Mouse (Mus musculus) heart, embryonic 10.5 days (tissue): Measurements from ENCODE around the gene Fcer1g. TPM values are rescaled to one million over a fixed set of nuclear protein-coding genes. Genes with fewer than 3 reads are reported as not detected.

Source experiments
- DNase-seq: peaks from one replicate; pipeline ENCODE4 v3.0.0-alpha.2; 2017; ENCODE audit warnings: low spot score
- H3K27ac ChIP-seq: fragments of 300-500 bp; sonication (generic); 2 replicates; pipeline ENCODE4 v1.5.1; 2016; ENCODE audit warnings: mild to moderate bottlenecking
- H3K27me3 ChIP-seq: fragments of 300-500 bp; sonication (generic); 2 replicates; pipeline ENCODE4 v1.6.1; 2016; ENCODE audit warnings: mild to moderate bottlenecking; ENCODE audit not compliant: poor library complexity, insufficient read depth, severe bottlenecking
- H3K36me3 ChIP-seq: fragments of 300-500 bp; sonication (generic); 2 replicates; pipeline ENCODE4 v1.6.1; 2016; ENCODE audit warnings: mild to moderate bottlenecking, moderate library complexity
- H3K4me1 ChIP-seq: fragments of 300-500 bp; sonication (generic); 2 replicates; pipeline ENCODE4 v1.6.1; 2016; ENCODE audit warnings: mild to moderate bottlenecking
- H3K4me3 ChIP-seq: fragments of 300-500 bp; sonication (generic); 2 replicates; pipeline ENCODE4 v1.5.1; 2016; ENCODE audit warnings: mild to moderate bottlenecking, moderate library complexity
- H3K9me3 ChIP-seq: fragments of 300-500 bp; sonication (generic); 2 replicates; pipeline ENCODE4 v1.6.1; 2016; ENCODE audit warnings: mild to moderate bottlenecking, moderate library complexity
- WGBS: fragments of 180-500 bp; shearing (Covaris S2); methylation state at CpG from one replicate; pipeline ENCODE4 v1.1.7; 2016; 5-methylcytosine and 5-hydroxymethylcytosine counted together
- polyA plus RNA-seq: library from polyadenylated mRNA; unstranded; fragments of >200 nt; fragmentation: Nextera tagmentation; extraction: Ambion mirVana; gene quantifications from 2 replicates; pipeline ENCODE4 v1.2.1, GENCODE M21; 2016

Gene Fcer1g
- polyA plus RNA-seq, result 4.9 and 12.1 TPM in 2 replicates

DNA sequence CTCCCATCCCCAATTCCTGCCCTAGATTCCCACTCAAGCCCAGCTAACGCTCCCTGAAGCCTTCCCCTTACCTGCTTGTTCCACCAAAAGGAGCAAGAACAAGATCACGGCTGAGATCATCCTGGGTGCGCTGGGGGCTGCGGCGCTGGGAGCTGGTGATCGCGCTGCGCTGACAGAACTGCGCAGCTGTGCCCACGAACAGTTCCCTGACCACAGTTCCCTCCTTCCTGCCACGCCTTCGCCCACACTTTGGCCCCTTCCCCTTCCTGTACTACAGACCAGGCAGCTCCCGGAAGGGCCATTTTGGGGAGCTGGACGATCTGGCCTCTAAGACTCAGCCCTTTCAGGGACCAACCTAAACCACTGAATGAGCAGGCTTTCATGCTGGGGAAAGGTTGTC, at the start of gene Fcer1g:
TSS of gene Fcer1g (minus strand) at position 240 of the 400 bp plus-strand sequence.
- Histone ChIP-seq H3K4me3 (no peak within 1 kb of the TSS), H3K27ac (peak within 1 kb of the TSS; percentile 6; the same call in 1 of the 2 replicates)

DNA sequence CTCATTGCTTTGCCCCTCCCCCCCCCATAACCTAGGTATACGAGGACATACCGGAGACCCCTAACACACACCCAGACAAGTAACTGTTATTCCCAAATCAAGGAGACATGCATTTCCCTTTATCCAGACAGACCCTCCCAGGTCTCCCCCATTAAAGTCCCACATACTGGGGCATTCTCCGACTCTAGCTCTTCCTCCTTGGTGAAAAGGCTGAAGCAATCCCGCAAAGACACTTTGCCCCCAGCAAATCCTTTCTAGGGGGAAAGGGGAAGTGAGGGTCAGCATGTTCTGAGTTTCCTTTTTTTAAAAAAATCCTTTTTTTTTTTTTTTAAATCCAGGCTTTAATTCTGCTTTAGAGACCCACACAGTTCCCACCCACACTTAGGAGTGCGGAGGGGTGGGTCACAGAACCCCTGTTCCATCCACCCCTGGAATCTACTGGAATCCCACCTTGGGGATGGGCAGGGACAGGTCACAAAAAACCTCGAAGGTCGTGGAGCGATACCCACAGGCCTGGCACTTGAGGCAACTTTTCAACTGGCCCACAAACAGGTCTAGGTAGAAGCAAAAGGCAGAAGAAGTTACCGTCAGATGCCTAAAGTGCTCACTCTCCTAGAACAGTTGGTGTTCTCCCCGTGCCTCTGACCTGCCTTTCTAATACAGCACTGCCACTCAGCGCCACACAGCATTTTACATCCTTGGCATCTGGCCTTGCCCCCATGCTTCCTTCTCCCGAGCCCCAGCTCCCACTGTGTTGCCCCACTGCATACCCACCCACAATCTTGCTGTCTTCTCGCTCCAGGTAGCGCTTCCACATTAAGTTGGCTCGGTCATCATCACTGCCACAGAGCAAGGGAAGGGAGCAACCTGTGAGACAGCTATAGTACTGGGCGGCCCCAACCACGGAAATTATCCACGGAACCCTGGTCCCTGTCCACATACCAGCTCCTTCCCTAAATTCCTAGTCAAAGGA, 49.3 kb upstream of the Fcer1g start:
- H3K4me3 ChIP-seq, result no peak overlapping the region
- no peak overlapping the region for H3K27ac ChIP-seq
- H3K27me3 ChIP-seq, result no peaks in the 10 kb centered on the region
- 93% methylated on average over 18 of the region's 18 CpGs for whole genome bisulfite sequencing
- peaks cover 55% of the 10 kb centered on the region for H3K36me3 ChIP-seq
- peaks cover 45% of the 10 kb centered on the region for H3K4me1 ChIP-seq
- H3K9me3 ChIP-seq, result no peaks in the 10 kb centered on the region
- peak; percentile 74 for DNase-seq

More for the DNA sequence above, at the start of gene Fcer1g:
- DNase-seq, result no peak
- 88% methylated on average over 14 of the region's 14 CpGs for WGBS
- peaks cover 55% of the 10 kb centered on the region for H3K36me3 ChIP-seq
- H3K27me3 ChIP-seq, result no peaks in the 10 kb centered on the region
- H3K9me3 ChIP-seq, result no peaks in the 10 kb centered on the region
- peaks cover 33% of the 10 kb centered on the region for H3K4me1 ChIP-seq

DNA sequence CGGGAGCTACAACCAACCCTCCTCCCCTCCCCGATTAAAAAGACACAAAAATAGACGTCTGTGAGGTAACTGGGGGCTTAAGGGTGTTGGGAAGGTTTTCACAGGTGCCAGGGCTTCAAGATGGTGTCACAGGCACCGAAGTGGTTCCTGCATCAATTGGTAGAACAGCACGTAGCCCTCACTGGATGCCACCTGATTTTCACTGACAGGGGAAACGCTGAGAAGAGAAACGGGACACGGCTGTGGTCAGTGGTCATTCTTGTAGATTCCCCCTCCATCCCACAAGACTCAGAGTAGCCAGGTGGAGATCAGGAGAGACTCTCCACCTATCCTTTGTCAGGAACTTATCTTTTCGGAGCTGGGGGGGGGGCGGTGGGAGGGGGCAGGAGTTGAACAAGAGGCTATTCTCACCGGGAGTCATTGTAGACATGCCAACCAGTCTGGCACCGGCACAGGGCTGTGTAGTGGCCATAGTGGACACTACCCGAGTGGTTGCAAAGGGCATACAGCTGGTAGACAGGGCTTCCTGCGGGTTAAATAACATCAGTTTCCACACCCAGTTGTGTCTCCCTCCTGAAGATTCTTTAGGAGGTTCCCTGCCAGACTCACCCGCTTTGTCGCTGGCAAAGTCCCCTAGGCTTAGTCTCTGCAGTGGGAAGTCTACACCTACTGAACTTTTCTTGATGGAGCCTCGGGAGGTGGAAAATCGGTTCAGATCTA, 48.1 kb upstream of the Fcer1g start:
- peak overlapping the region; percentile 77 for H3K4me3 ChIP-seq
- DNase-seq, result peak; percentile 72
- H3K27me3 ChIP-seq, result no peaks in the 10 kb centered on the region
- WGBS, result 72% methylated on average over 18 of the region's 18 CpGs
- peak overlapping the region; percentile 83; the same call in 1 of the 2 replicates for H3K27ac ChIP-seq
- no peaks in the 10 kb centered on the region for H3K9me3 ChIP-seq
- peaks cover 39% of the 10 kb centered on the region for H3K4me1 ChIP-seq
- peaks cover 63% of the 10 kb centered on the region for H3K36me3 ChIP-seq

DNA sequence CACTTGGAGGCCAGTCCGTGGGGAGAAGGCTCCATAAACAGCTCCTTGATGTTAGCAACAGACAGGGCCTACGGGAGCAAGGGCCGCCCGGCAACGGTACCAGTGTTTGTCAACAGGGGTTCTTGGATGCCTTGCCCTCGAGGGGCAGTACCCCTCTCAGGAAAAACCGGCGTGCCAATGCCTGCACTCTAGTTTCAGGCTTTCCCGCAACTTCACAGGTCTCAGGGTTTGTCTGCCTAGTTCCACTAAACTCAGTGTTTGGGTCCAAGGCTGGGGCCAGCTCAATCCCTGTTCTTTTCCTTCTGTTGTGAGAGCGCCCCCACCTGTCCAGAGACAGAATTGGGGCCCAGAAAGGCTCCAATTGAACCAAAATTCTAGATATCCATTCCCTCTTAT, 47.4 kb upstream of the Fcer1g start:
- peaks cover 68% of the 10 kb centered on the region for H3K36me3 ChIP-seq
- no peaks in the 10 kb centered on the region for H3K27me3 ChIP-seq
- DNase-seq, result no peak

DNA sequence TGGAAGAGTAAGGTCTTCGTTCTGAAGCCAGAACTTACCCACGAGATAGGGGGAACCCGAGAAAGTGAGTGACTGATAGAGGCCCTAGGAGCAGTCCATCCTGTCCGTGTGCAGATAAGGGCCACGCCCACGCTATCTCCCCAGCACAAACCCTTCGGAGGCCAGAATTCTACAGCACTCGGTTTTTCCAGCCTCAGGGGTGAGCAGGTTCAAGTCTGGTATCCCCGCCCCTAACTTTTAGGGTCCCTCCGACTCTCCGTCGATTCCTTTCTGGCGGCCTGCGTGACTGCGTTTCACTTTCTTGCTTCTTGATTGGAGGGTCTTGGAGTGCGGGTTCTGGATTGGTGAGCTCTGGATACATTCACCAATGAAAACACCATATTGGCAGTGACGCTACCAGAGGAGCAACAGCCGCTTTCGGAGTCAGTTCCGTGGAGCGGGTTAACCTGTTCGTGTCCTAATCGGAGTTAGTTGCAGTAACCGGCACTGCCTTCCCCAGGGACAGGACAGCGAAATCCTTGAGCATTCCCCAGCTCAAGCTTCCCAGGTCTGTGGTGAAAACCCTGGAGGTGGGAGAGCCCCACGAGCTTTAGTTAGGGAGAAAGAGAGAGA, 46.9 kb upstream of the Fcer1g start, which contains the start of gene Ppox:
TSS of gene Ppox (minus strand) at position 271 of the 612 bp plus-strand sequence.
- DNase-seq, result peak; percentile 99
- no peaks in the 10 kb centered on the region for H3K9me3 ChIP-seq
- peak within 1 kb of the TSS; percentile 77 for H3K4me3 ChIP-seq
- peak within 1 kb of the TSS; percentile 83 for H3K27ac ChIP-seq
- H3K27me3 ChIP-seq, result no peaks in the 10 kb centered on the region
- under 1% methylated on average over 26 of the region's 26 CpGs for WGBS
- H3K4me1 ChIP-seq, result peaks cover 30% of the 10 kb centered on the region
- peaks cover 68% of the 10 kb centered on the region for H3K36me3 ChIP-seq

More for the DNA sequence above, 47.4 kb upstream of the Fcer1g start:
- Histone ChIP-seq H3K27ac (peak overlapping the region; percentile 83), H3K9me3 (no peaks in the 10 kb centered on the region), H3K4me1 (peaks cover 31% of the 10 kb centered on the region), H3K4me3 (peak overlapping the region; percentile 77)
- under 1% methylated on average over 10 of the region's 10 CpGs for WGBS

DNA sequence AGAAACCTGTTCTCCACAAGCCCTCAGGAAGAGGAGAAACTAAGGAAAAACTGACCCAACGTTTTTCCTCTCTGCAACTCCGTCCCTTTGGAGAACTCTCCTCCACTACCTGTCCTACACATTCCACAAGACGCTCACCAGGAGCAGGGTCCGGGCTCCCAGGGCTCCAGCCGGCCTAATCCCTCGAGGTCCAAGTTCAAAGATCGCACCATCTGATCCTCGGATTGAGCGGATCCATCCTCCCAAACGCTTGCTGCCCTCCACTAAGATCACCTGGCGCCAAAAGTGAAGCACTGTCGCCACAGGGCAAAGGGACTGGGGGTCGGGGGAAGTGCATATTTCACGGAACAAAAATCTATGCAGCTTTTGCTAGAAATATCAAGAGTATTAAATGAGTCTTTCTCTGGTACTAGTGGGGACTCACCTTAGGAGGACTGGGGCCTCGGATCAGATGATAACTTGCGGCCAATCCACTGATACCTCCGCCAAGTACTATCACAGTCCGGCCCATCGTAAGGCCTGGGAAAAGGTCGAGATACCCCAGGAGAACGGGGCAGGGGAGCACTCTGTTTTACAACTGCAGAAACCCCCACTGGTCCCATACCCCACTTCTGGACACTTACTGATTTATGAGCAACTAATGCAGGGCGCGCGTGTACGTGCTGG, 46.2 kb upstream of the Fcer1g start:
- Histone ChIP-seq H3K27ac (peak overlapping the region; percentile 83), H3K27me3 (no peaks in the 10 kb centered on the region), H3K4me1 (peaks cover 24% of the 10 kb centered on the region), H3K4me3 (peak overlapping the region; percentile 77), H3K9me3 (no peaks in the 10 kb centered on the region), H3K36me3 (peaks cover 68% of the 10 kb centered on the region)
- peak; percentile 76 for DNase-seq
- WGBS, result 1% methylated on average over 25 of the region's 25 CpGs

DNA sequence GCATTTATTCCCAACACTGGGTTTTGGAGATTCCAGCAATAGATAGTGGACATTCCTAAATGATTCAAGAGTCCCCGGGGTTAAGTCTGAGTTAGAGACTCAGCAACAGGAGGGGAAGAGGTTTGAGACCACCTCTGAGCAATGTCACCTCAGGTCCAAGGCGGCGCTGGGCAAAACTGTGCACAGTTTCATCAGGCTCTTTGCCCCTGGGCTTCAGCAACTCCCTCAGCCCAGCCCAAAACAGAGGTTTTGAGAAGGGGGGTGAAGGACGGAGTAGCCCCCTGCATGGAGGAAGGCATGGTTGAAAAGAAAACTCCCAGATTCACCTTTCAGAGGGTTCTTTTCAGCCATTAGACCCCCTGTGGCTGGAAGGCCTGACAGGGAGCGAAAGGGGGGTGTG, 45.6 kb upstream of the Fcer1g start:
- Histone ChIP-seq H3K36me3 (peaks cover 68% of the 10 kb centered on the region), H3K9me3 (no peaks in the 10 kb centered on the region), H3K4me1 (peaks cover 24% of the 10 kb centered on the region), H3K27ac (peak overlapping the region; percentile 83), H3K4me3 (peak overlapping the region; percentile 77), H3K27me3 (no peaks in the 10 kb centered on the region)
- WGBS, result 55% methylated on average over 5 of the region's 5 CpGs
- peak; percentile 71 for DNase-seq

DNA sequence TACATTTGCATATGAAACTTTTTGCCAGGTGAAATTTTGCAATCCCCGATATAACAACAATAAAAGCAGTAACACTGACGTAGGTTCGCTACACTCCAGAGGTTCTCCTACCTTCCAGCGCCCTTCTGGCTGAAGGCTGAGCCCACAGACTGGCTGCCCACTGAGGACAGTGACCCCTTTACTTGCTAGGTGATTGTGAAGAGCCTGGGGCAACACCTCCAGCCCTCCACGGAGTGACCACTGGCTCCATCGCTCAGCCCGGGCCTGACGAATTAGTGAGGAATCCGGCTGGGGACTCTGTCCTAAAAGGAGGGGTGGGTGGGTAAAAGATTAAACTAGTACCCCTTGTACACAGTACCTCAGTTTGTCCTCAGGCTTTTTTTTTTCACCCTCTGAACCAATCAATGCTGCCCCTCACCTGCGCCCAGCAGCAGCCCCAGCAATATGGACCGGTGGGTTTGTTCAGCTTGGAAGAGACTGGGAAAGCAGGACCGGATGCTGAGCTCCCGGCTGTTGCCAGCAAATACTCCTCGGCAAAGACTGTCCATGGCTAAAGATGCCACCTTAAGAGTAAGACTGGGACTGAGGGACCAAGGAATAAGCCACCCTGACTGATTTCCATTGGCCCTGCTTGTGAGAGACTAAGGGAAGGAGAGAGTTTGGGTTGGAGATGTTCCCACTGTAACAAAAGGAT, 45.0 kb upstream of the Fcer1g start:
- Histone ChIP-seq H3K36me3 (peaks cover 70% of the 10 kb centered on the region), H3K27ac (peak overlapping the region; percentile 83; the same call in 1 of the 2 replicates), H3K4me1 (peaks cover 24% of the 10 kb centered on the region), H3K9me3 (no peaks in the 10 kb centered on the region), H3K4me3 (peak overlapping the region; percentile 77), H3K27me3 (no peaks in the 10 kb centered on the region)
- 86% methylated on average over 14 of the region's 14 CpGs for WGBS
- peak; percentile 72 for DNase-seq

DNA sequence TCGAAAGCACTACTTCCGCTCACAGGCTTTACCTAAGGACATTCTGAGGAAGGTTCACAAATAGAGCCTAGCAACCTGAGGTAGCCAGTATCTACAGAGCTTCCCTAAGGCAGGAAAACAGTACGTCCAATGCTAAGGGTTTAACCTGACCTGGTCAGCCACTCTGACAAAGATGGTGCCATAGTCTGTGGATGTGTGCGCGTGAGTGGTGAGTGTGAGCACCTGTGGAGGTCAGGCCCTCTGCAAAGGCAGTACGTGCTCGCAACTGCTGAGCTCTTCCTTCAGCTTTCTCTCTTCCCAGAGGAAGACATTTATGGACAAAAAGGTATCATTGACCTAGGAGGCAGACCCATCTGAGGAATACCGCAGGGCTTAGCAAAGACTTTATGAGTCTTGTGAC, 44.3 kb upstream of the Fcer1g start:
- no peaks in the 10 kb centered on the region for H3K9me3 ChIP-seq
- H3K27ac ChIP-seq, result no peak overlapping the region
- no peaks in the 10 kb centered on the region for H3K27me3 ChIP-seq
- 95% methylated on average over 8 of the region's 8 CpGs for WGBS
- H3K4me1 ChIP-seq, result peaks cover 24% of the 10 kb centered on the region
- H3K36me3 ChIP-seq, result peaks cover 71% of the 10 kb centered on the region
- DNase-seq, result peak; percentile 63
- no peak overlapping the region for H3K4me3 ChIP-seq

DNA sequence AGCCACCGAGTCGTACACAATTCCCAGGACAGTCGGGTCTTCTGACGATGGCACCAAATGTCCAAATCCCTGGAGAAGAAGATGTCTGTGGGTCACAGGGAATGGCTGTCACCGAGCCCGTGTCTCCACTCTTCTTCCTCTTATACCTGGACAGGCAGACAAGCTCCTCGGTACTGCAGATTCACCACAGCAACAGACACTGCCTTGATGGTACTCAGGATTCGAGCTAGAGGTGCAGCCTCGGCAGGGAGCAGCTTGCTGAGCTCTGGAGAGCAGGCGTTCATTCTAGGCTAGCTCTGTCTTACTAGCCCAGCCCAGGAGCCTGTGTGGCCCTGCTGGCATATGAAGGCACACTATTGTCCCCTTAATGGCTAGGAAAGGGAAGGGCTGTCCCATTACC, 43.6 kb upstream of the Fcer1g start:
- H3K36me3 ChIP-seq, result peaks cover 71% of the 10 kb centered on the region
- H3K9me3 ChIP-seq, result no peaks in the 10 kb centered on the region
- peak; percentile 70 for DNase-seq
- no peak overlapping the region for H3K27ac ChIP-seq
- no peaks in the 10 kb centered on the region for H3K27me3 ChIP-seq
- WGBS, result 84% methylated on average over 10 of the region's 10 CpGs
- no peak overlapping the region for H3K4me3 ChIP-seq
- peaks cover 24% of the 10 kb centered on the region for H3K4me1 ChIP-seq

DNA sequence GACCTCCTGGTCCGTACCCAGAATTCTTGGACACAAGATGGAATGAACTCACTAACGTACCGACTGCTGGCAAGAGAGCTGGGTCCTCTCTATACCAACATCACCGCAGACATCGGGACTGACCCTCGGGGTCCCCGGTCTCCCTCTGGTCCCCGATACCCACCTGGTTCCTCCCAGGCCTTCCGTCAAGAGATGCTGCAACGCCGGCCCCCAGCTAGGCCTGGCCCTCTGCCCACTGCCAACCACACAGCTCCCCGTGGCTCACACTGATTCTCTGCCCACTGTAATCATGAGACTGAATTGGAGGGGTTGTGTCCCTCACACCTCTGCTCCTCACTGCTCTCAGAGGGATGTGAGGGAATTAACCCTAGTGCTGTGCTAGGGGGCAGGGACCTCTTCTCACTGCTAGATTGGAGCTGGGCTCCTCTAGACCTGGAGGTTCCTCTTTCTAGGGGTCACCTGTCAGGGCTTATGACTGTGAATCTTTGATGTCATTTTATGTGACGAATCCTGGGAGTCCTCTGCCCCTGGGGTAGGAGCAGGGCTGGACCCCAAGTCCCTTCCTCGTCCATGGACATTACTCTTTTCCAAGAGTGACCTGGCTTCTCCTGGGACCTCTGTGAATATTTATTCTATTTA, 42.1 kb upstream of the Fcer1g start:
- 91% methylated on average over 14 of the region's 14 CpGs for WGBS
- H3K4me3 ChIP-seq, result no peak overlapping the region
- peaks cover 74% of the 10 kb centered on the region for H3K36me3 ChIP-seq
- no peaks in the 10 kb centered on the region for H3K27me3 ChIP-seq
- peaks cover 17% of the 10 kb centered on the region for H3K4me1 ChIP-seq
- no peaks in the 10 kb centered on the region for H3K9me3 ChIP-seq
- H3K27ac ChIP-seq, result no peak overlapping the region
- DNase-seq, result no peak
